Mouse (Mus musculus) small intestine, adult 2 months (tissue): ENCODE data around the gene Snap23. TPM values are rescaled to one million over a fixed set of nuclear protein-coding genes. Genes with fewer than 3 reads are reported as not detected.

Experiments used
- H3K27ac ChIP-seq: fragments of 200-500 bp; 2 replicates; pipeline ENCODE4 v1.5.1; 2012; ENCODE audit warnings: low read depth, low read length, control low read depth, inconsistent platforms; ENCODE audit not compliant: insufficient read depth
- H3K27me3 ChIP-seq: fragments of 200-500 bp; 2 replicates; pipeline ENCODE4 v1.6.1; 2012; ENCODE audit warnings: mild to moderate bottlenecking, moderate library complexity, low read length, inconsistent platforms; ENCODE audit not compliant: control insufficient read depth, insufficient read depth
- H3K36me3 ChIP-seq: fragments of 200-500 bp; 2 replicates; pipeline ENCODE4 v1.6.1; 2012; ENCODE audit warnings: mild to moderate bottlenecking, low read length, control low read depth, inconsistent platforms; ENCODE audit not compliant: control insufficient read depth, insufficient read depth
- H3K4me1 ChIP-seq: fragments of 200-500 bp; 2 replicates; pipeline ENCODE4 v1.6.1; 2012; ENCODE audit warnings: low read length, inconsistent platforms, mixed read lengths; ENCODE audit not compliant: control insufficient read depth, insufficient read depth, insufficient read length
- H3K4me3 ChIP-seq: fragments of 200-500 bp; 2 replicates; pipeline ENCODE4 v1.5.1; 2012; ENCODE audit warnings: low read depth, mild to moderate bottlenecking, control low read depth, inconsistent platforms, low read length, moderate library complexity
- CTCF ChIP-seq: fragments of 200-500 bp; IDR thresholded peaks from 2 replicates; pipeline ENCODE4 v1.5.1; 2012; ENCODE audit warnings: low read depth, mild to moderate bottlenecking, control low read depth, inconsistent platforms, low read length, moderate library complexity, mixed read lengths; ENCODE audit not compliant: insufficient replicate concordance, insufficient read length; ENCODE audit errors: extremely low read depth
- POLR2A ChIP-seq: fragments of 200-500 bp; IDR thresholded peaks from 2 replicates; pipeline ENCODE4 v1.6.1; 2012; ENCODE audit warnings: low read depth, mild to moderate bottlenecking, control low read depth, inconsistent platforms, low read length, moderate library complexity
- WGBS: fragments of 180-500 bp; shearing (Covaris S2); methylation state at CpG from one replicate; pipeline ENCODE4 v1.1.7; 2018; 5-methylcytosine and 5-hydroxymethylcytosine counted together
- polyA plus RNA-seq: library from polyadenylated mRNA; depleted of rRNA; stranded (reverse); fragments of >200 nt; gene quantifications from 2 replicates; pipeline ENCODE4 v1.2.3, GENCODE M21; 2012

Snap23 gene
- polyA plus RNA-seq, 1 experiment: 3.6 TPM

DNA sequence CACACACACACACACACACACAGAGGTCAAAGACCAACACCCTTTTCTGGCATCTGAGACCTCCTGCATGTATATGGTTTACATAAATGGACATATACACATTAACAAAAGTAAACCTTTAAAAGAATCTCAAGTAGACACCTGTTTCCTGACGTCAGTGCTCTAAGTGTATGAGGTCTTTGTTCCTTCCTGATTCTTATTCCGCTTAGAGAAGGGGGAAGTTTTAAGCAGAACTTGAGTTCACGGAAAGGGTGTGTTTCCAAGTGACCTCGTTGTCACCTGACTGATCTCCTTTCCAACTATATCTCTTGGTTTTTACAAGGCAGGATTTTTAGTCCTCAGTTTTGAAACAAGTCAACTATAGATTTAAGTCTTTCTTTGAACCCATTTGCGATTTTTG lies 10.8 kb downstream of the Snap23 start:
- 15% methylated on average over 5 of the region's 5 CpGs for WGBS
- Histone ChIP-seq H3K27ac (peak overlapping the region; percentile 56; the same call in 1 of the 2 replicates), H3K4me1 (peaks cover 8% of the 10 kb centered on the region)

DNA sequence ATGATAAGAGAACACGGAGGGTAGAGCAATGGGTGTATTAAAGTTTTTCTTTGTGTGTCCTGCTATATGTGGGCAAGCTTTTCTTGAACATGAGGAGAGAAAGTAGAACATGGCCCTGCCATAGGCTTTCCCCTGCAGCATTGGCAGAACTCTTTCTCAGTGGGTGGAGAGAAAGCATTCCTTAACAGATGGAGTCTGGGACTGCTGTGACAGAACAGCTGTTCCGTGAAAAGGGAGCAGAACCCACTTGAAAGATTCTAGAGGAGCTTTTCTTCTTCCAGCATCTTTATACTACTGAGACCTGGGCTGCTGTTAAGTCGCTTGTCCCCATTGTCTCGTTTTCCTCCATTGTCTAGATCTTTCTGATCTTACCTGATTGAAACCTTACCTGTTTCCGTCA lies 22.3 kb downstream of the Snap23 start:
- Histone ChIP-seq H3K4me3 (no peak overlapping the region), H3K27ac (no peak overlapping the region), H3K27me3 (no peaks in the 10 kb centered on the region), H3K36me3 (peaks cover 30% of the 10 kb centered on the region), H3K4me1 (peaks cover 3% of the 10 kb centered on the region; the same call in 1 of the 2 replicates)
- WGBS: 85% methylated on average over 5 of the region's 5 CpGs
- TF ChIP-seq CTCF: no peak
- no peak for TF ChIP-seq POLR2A

More for the DNA sequence above, 10.8 kb downstream of the Snap23 start:
- H3K27me3 ChIP-seq: no peaks in the 10 kb centered on the region
- no peak overlapping the region for H3K4me3 ChIP-seq
- TF ChIP-seq CTCF: no peak
- no peak for TF ChIP-seq POLR2A
- H3K36me3 ChIP-seq: no peaks in the 10 kb centered on the region

DNA sequence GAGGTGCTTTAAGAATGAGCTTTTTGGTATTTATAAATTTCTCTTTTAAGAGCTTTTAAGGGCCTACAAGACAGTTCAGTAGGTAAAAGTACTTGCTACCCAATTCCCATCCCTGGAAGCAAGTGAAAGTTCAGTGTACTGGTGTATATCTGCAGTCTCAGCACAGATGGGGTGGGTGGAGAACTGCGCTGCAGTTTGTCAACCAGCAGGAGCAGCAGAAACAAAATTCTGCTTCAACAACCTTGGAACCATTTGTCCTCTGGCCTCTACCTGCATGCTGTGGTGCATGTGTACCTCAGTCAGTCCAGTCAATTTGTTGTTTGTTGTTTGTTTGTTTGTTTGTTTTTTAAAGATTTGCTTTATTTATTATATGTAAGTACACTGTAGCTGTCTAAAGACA lies 24.8 kb downstream of the Snap23 start:
- Histone ChIP-seq H3K36me3 (peaks cover 32% of the 10 kb centered on the region), H3K4me3 (no peak overlapping the region), H3K27me3 (no peaks in the 10 kb centered on the region), H3K4me1 (peaks cover 3% of the 10 kb centered on the region; the same call in 1 of the 2 replicates), H3K27ac (no peak overlapping the region)
- TF ChIP-seq CTCF (no peak), POLR2A (no peak)
- WGBS: 90% methylated on average over 1 of the region's 1 CpGs

DNA sequence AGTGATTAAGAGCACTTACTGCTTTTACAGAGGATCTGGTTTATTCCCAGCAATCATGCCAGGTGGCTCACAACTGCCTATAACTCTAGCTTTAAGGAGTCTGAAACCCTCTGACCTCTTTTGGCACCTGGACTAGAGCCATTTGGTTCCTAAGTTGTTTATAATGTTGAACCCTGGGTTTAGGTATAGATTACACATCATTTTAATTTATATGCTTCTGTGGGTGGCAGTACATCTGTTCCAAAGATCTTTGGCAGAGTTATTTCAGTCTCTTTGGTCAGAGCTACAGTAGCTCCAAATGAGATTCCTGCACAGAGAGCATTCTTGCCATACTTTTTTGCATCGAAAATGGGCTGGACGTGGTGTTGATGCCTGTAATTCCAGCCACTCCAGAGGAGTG lies 30.3 kb downstream of the Snap23 start:
- H3K4me3 ChIP-seq: no peak overlapping the region
- H3K36me3 ChIP-seq: peaks cover 47% of the 10 kb centered on the region
- no peaks in the 10 kb centered on the region for H3K4me1 ChIP-seq
- no peak overlapping the region for H3K27ac ChIP-seq
- 93% methylated on average over 2 of the region's 2 CpGs for WGBS
- no peaks in the 10 kb centered on the region for H3K27me3 ChIP-seq
- no peak for TF ChIP-seq POLR2A
- no peak for TF ChIP-seq CTCF

DNA sequence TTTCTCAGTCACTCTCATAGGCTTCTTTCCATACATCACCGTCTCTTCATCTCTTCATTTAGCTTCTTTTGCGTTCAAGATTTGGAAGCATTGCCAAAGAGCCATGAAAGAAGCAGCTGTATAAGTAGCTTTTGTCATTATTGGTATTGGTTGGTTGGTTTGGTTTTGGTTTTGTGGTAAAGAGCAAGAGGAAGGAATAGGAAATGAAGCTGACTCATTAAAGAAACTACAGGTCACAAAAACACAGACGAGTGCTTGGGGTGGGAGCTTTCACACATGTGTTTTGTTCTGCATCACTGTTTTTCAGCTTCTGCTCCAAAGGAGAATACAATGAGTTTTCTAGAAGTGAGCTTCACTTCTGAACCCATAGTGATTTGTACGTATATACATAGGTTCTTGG lies 32.0 kb downstream of the Snap23 start:
- Histone ChIP-seq H3K4me1 (no peaks in the 10 kb centered on the region), H3K27me3 (no peaks in the 10 kb centered on the region), H3K36me3 (peaks cover 50% of the 10 kb centered on the region), H3K4me3 (no peak overlapping the region), H3K27ac (no peak overlapping the region)
- TF ChIP-seq CTCF (no peak), POLR2A (no peak)
- 88% methylated on average over 4 of the region's 4 CpGs for WGBS

DNA sequence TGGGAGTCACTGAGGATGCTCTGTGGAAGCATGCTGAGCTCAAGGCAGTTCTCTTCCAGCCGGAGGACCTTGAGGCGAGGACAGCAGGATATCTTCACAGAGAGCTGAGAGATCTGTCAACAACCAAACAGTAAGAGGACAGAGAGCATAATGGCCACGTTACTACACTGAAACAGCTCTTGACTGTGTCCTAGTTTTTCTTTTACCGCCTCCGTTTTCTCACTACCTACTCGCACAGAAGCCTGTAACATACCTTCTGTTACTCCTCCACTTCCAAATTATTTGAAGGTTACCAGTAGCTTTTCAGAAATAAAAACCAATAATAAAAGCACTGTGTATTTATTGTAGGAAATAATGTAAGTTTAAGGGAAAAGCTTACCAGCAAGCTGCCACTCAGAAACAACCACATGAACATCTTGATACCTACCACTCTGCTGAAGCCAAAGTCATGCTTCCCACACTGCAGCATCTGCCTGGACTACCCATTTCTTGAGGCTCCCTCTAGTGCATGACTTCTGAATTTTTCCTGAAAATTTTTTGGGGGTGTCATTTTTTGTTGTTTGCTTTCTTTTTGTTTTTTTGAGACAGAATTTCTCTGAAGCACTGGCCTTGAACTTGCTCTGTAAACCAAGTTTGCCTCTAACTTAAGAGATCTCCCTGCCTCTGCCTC lies 38.7 kb downstream of the Snap23 start:
- no peak overlapping the region for H3K27ac ChIP-seq
- peaks cover 17% of the 10 kb centered on the region for H3K36me3 ChIP-seq
- TF ChIP-seq CTCF (no peak), POLR2A (no peak)
- H3K4me1 ChIP-seq: 0 out of 2 replicates have a peak, but pooled peaks cover 1% of the 10 kb centered on the region
- H3K4me3 ChIP-seq: no peak overlapping the region
- 90% methylated on average over 6 of the region's 6 CpGs for WGBS
- no peaks in the 10 kb centered on the region for H3K27me3 ChIP-seq

DNA sequence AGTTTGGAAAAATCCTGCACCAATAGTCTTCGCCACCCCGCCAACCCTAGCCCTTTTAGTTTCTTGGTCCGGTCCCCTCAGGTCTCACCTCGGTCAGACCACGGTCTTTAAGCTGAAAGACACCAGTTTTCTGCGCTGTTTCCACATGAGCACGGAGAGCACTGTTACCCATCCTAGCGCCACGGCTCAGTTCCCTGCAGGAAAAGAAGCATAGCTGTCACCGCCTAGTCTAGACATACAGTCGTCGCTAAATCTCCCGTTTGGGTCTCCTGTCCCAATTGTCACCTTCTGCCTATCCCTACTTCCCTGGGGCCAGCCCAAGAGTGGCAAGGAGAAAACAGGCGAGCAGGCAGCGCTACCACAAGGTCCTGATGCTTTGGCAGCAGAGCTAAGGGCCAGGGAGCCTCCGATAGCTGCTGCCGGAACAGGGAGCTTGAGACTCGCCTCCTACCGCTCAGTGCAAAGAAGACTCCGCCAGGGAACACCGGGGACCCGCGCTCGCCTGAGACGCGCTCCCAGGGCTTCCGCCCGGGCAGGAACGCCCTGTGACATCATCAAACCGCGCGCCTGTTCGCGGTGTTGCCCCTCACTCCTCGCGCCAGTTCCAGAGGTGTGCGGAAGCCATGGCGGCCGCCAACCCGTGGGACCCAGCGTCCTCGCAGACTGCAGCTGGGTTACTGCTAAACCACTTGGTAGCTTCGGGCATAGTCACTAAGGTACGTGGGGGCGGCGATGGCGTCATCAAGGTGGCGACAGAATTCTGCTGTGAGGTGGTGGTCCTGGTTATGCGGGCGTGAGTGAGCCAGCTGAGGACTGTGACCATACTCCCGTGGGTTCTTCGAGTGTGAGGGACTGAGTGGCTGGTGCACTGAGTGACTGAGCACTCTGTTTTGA lies 41.6 kb downstream of the Snap23 start, which contains the start of the genes Haus2 and Lrrc57:
Gene Haus2, plus strand, starts transcription at position 554 of the 894 bp plus-strand sequence.
Gene Lrrc57, minus strand, starts transcription at position 691 of the 894 bp plus-strand sequence.
- WGBS: under 1% methylated on average over 52 of the region's 52 CpGs
- peaks cover 14% of the 10 kb centered on the region for H3K36me3 ChIP-seq
- 0 out of 2 replicates have a peak, but pooled peaks cover 1% of the 10 kb centered on the region for H3K4me1 ChIP-seq
- peak within 1 kb of the TSS; percentile 89 for H3K27ac ChIP-seq
- no peaks in the 10 kb centered on the region for H3K27me3 ChIP-seq
- TF ChIP-seq CTCF (no peak), POLR2A (peak; percentile 80; the same call in 1 of the 2 replicates)
- peak within 1 kb of the TSS; percentile 78 for H3K4me3 ChIP-seq
